Mouse (Mus musculus): Measurements from ENCODE around the gene Dlgap3. TPM values are rescaled to one million over a fixed set of nuclear protein-coding genes. Genes with fewer than 3 reads are reported as not detected.

The Dlgap3 gene
- 163 and 186 TPM in 2 replicates for polyA plus RNA-seq (2012; rRNA removed)

DNA sequence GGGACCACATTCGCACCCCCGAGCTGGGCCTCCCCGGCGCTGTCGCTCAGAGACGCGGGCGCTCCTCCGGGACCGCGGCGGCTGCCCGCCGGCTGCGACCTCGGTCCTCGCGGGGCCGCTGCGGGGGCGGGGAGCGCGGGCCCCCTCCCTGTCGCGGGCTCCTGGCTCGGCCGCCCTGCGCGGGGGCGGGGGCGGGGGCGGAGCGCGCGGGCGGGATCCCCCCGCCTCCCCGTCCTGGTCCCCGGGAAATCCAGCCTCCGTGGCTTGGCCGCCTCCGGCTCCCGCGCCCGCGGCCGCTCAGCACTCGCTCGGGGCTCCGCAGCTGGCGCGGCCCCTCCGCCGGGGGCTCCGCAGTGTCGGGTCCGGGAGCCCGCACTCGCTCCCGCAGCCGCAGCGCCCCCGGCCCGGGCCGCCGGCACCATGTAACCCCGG is at the start of gene Dlgap3:
Gene Dlgap3, plus strand, starts transcription at position 291 of the 432 bp plus-strand sequence.
- DNase-seq (ENCODE audit: extremely low spot score in 1 of 2, low spot score in 1 of 2) = no peak

DNA sequence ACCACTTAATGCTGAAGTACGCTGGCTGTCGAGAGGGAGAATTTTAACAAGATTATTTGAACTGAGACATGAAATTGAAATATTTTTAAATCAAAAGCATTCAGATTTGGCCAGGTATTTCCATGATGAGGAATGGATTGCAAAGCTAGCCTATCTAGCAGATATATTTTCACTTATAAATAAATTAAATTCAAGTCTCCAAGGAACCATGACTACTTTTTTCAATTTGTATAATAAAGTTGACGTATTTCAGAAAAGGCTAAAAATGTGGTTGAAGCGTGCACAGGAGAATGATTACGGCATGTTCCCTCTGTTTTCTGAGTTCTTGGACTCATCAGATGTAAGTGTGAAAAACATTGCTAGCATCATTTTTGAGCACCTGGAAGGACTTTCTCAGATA is 45.6 kb upstream of the Dlgap3 start, which contains the start of gene Tmem35b:
Gene Tmem35b, plus strand, starts transcription at position 301 of the 400 bp plus-strand sequence.
- no peak for DNase-seq (ENCODE audit: extremely low spot score in 1 of 2, low spot score in 1 of 2)

DNA sequence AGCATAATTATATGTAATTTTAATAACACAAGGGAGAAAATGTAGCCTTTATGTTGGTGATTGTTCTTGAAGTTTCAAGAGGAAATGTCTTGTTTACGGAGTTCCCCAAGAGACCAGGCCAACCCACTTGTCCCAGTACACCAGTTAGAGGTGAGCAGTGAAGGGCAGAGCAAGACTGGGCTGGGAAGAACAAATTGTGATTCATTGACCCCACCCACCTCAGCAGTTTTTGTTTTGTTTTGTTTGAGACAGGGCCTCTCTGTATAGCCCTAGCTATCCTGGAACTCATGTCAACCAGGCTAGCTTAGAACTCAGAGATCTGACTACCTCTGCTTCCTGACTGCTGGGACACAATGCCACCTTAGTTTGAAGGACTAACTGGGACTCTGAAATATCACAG is 44.7 kb upstream of the Dlgap3 start:
- DNase-seq (ENCODE audit: extremely low spot score in 1 of 2, low spot score in 1 of 2) = no peak

DNA sequence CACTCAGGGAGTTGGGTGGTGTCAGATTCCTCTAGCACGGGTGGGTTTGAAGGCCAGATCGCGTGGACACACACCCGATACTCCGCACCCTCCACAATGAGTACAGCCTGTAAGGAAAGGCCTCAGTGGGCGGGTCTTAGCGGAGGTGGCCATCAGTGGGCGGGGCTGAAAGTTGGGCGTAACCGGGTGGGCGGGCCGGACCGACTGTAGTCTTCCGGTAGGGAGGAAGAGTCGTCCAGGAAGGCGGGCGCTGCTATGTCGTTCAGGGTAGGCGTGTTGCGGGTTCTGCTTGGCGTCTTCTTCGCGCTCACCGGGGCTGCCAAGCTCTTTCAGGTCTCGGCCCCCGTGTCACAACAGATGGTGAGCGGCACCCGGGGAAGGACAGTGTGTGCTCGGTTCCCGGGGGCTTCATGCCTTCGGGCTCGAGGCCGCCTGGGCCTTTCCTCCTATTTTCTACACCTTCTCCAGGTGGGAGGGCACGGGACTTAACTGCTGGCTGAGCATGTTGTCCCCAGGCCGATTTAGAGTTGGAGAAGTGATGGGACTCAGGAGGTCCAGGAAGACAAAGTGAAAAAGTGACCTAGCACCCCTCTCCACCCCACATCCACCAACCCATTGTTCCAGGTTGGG is 43.1 kb upstream of the Dlgap3 start:
- peak; percentile 4 to 53 for DNase-seq (ENCODE audit: extremely low spot score in 1 of 2, low spot score in 1 of 2)

DNA sequence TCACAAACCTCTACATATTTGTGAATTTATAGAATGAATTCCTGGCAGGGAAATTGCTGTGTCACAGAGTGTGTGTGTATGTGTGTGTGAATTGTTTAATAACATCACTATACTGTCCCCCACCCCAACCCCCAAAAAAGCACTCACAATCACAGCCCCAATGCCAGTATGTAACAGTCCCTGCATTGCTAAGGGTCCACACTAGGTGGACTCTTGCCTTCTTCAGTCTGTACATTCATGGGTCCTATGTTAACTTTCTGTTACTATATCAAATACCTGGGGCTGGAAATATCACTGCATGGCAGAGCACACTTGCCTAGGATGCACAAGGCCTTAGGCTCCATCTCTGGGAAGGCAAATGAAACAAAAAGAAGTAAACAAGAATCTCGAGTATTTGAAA is 34.3 kb upstream of the Dlgap3 start:
- no peak for DNase-seq (ENCODE audit: extremely low spot score in 1 of 2, low spot score in 1 of 2)

DNA sequence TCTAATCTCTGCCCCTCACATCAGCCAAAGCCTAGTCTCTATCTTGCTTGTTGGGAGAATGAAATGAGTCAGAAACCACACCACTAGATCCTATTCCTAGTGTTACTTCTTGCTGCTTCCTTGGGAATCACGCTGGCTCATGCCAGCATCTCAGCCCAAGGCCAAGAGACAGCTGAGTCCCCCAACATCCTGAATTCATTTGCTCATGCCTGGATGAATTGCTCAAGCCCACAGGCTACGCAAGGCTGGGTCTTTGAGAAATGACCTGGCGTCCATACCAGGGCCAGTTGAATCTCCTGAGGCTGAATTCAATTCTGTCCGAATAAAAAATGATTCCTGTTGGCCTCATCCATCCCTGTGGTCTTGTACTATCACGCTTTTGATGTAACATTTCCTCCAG is 31.4 kb upstream of the Dlgap3 start:
- no peak for DNase-seq (ENCODE audit: extremely low spot score in 1 of 2, low spot score in 1 of 2)

DNA sequence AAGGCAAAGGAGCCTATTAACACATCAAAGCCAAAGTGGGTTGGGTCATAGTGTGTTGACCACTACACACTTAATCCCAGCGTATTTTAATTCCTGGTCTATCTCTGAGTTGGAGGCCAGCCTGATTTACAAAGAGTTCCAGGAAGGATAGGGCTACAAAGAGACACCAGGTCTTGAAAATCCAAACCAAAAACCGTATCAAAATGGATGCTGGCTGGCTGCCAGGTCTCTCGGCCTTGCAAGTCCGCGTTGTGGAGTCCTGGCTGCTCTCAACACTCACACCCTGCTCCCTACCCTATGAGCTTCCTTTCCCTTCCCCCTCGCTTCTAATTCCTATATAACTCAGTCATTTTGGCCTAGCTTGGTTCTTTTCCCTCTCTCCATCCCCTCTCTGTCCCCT is 30.5 kb upstream of the Dlgap3 start:
- DNase-seq (ENCODE audit: extremely low spot score in 1 of 2, low spot score in 1 of 2) = no peak

DNA sequence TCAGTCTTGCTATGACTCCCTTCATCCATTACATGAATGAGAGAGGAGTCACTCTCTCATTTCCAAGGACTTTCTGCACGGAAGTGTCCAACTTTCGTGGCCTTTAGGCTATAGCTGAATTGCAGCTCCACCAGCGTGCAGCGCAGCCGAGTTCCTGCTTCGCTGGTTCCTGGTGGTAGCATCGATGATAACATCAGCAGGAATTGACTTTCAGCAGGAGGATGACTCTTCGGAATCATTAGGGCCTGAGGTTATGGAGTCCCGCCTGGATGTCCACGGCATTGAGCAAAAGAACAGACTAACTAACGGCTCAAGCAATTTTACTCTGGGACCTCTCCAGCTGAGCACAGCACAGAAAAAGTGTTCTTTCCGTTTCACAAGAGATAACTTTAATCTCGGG is 19.0 kb upstream of the Dlgap3 start:
- no peak for DNase-seq (ENCODE audit: extremely low spot score in 1 of 2, low spot score in 1 of 2)

DNA sequence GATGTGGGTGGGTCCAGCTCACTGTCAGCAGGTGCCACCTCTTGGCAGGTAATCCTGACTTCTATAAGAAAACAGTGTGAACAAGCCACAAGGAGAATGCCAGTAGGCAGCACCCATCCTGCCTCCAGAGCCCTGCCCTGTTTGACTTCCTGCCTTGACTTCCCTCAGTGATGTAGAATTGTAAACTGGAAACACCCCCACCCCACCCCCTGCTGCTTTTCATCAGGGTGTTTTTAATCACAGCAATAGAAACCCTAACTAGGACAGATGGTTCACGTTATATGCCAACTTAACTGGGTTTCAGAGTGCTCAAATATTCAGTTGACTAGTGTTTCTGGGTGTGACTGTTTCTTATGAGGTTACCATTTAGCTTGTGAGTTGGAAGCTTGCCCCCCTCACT is 15.7 kb upstream of the Dlgap3 start:
- DNase-seq (ENCODE audit: extremely low spot score in 1 of 2, low spot score in 1 of 2) = no peak

DNA sequence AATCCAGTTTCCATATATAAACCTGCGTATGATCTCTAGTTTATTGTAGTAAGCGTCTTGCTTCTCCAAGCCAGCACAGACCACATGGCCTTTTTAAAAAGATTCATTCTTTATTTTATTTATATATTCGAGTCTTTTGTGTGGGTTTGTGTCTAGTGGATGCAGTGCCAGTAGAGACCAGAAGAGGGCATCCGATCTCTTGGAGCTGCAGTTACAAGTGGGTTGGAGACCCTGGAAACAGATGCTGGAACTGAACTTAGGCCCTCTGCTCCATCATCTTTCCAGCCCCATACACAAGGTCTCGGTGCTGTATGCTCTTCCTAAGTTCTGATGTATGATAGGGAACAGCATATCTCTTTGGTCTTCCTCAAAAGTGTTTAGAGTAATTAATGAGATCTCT is 13.2 kb upstream of the Dlgap3 start:
- DNase-seq (ENCODE audit: extremely low spot score in 1 of 2, low spot score in 1 of 2) = no peak

DNA sequence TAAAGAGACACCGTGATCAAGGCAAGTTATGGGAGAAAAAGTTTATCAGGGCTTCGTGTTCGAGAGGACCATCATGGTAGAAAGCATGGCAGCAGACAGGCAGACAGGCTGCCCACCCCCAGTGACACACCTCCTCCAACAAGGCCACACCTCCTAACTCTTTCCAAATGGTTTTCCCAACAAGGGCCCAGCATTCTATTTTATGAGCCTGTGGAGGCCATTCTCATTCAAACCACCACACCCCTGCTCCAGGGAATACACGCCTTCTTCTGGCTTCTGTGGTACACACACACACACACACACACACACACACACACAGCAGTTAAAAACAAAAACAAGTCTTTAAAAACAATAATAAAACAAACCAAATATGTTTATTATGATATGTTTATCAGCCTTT is 11.3 kb upstream of the Dlgap3 start:
- no peak for DNase-seq (ENCODE audit: extremely low spot score in 1 of 2, low spot score in 1 of 2)

DNA sequence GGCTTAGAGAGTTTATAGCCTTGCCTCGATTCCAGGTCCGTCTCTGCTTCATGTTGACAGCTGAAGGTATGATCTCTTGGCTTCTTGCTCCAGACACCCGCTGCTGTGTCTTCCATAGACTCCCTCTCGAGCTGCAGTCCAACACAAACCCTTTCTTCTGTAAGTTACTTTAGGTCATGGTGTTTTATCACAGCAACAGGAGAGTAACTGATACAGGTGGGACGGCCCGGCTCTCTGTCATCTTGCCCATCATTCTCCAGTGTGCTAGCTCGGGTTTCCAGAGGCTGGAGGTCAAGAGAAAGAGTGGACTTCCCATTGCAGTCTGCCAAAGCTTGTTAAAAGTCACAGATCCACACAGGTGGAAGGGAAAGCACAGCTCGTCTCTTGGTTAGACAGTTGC is 5.1 kb upstream of the Dlgap3 start:
- no peak for DNase-seq (ENCODE audit: extremely low spot score in 1 of 2, low spot score in 1 of 2)

DNA sequence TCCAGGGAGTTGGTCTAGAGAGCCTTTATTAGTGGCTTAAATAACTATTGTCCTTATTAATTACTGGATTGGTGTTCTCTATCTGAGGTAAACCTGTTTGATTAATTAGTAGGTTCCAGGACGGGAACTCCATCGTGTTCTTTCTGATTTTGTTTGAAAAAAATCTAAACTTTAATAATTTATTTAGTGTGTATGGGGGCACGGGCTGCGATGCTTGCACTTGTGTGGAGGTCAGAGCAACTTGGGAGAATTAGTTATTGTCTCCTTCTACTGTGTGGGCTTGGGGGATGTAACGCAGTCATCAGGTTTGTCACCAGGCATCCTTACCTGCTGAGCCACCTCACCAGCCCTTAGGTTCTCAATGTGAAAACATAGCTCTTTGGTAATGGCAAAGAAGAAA is 1.9 kb upstream of the Dlgap3 start:
- DNase-seq (ENCODE audit: extremely low spot score in 1 of 2, low spot score in 1 of 2) = no peak

DNA sequence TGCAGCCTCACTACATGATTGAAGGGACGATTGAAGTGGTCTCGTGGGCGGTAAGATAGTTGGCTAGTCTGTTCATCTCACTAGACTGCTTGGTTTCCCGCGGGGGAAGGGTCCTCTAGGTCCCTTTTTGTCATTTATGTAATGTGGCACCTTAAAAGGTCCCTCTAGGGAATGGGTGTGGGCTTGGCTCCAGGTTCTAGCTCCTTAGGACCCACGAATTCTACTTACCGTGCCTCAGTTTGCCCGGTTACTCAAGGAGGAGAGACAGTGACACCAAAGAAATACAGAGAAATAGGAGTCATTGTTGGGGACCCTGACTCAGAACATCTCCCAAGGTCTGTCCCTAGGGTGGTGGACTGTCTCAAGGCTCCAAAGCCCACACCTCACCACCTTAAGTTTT is 1.3 kb upstream of the Dlgap3 start:
- DNase-seq (ENCODE audit: extremely low spot score in 1 of 2, low spot score in 1 of 2) = no peak

DNA sequence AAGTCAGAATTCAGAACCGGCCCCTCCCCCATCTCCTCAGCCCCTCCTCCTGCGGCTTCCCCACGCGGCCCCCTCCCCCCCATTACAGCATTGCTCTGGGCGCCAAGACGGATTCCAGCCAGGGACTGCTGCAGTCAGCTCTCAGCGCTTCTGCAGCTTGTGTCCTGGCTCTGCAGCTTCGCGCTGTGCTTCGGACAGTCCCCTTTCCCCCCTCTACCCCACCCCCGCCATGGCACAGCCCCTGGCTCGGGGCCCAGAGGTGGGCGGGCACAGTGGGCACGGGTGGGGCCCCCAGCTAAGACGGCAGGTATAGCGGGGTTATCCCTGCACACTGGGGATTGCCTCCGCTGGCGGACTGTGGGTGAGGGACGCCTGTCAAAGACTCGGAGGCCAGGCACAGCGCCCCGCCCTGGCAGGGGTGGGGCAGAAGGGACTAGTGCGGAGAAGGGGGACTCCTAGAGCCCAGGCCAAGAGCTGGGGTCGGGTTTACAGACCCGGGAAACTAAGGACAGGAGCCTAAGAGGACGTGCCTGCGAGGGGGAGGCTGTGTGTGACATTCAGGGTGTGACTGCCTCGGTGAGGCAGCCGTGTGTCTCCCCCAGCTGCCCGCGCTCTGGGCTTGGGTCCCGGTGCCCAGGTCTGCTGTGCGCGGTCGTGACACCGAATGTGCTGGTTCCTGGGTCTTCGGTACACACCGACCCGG is 642 bp upstream of the Dlgap3 start:
- no peak for DNase-seq (ENCODE audit: extremely low spot score in 1 of 2, low spot score in 1 of 2)

DNA sequence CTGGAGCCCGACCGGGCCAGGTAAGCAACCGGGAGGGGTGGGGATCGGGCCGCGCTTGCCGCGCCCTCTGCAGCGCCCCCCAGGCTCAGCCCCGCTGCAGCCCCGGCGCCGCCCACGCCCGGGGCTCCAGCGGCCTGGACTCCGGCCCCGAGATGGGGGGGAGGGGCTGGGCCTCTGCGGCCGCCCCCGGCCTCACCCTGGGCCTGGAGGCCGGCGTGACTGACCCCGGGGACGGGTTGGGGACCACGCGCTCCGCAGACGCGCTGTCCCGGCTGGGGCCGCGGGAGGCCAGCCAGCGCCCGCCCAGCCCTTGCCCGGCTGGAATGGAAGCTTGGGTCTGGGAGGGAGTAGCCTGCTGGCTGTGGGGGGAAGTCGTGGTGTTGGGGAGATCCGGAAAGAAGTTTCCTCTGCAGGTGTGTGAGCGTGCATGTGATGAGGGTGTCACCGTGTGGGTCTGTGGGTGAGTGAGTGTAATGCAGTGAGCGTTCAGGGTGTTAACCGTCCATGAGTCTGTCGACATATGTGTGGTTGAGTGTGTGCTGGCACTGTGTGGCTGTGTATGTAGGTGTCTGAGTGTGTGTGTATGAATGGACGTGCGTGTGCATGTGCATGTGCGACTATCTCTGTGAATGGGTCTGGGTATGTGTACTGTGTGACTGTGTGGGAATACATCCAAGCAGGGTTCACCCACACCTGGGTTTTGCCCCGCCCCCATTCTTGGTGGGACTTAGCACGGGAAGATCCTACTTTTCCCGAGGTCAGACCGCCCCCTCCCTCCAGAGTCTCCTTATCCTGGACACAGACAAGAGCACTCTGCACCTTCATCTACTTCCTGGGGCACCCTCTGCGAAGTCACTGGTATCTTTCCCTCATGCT is 580 bp downstream of the Dlgap3 start:
- DNase-seq (ENCODE audit: extremely low spot score in 1 of 2, low spot score in 1 of 2) = peak in 1 of 2 experiments; percentile 54

DNA sequence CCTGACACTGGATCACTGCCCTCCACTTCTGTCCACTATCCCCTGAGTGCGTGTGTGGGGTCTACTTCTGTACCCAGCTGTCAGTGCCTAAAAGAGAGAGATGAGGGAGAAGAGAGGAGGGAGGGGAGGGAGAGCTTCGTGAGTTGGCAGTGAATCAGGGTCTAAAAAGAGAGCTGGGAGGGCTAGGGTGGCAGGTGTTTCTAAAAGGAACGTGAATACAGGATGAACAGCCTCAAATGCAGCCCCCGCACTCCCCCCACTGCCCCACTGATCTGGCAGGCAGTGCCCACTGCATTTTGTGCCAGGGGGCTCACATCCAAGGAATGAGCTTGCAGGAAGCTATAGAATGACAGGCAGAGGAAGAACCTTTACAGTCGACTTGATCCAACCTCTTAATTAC is 1.9 kb downstream of the Dlgap3 start:
- DNase-seq (ENCODE audit: extremely low spot score in 1 of 2, low spot score in 1 of 2) = peak; percentile 59 to 86

DNA sequence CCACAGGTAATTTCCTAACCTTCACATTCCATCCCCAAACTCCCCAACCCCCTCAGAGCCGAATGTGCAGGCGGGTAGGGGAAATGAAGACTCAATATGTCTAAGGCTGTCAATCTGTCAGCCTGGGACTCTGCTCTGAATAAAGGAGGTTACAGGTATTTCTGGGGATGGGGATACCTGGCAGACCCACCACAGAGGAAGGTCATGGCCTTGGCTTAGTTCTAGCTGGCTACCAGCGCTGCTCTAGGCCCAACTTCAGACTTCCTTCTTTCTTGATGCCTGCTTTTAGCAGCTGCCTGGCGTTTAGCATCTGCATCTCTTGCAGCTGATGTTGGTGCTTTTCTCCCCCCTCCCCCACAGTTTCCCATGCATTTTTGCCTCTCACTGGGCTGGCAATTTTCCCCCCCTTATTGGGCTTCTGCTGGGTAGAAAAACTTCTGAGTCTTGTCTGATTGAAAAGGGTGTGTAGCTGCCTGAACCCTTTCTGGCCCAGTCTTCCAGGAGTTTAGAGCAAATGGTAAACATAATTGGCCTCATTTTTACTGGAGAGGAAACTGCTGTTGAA is 2.4 kb downstream of the Dlgap3 start:
- no peak for DNase-seq (ENCODE audit: extremely low spot score in 1 of 2, low spot score in 1 of 2)

DNA sequence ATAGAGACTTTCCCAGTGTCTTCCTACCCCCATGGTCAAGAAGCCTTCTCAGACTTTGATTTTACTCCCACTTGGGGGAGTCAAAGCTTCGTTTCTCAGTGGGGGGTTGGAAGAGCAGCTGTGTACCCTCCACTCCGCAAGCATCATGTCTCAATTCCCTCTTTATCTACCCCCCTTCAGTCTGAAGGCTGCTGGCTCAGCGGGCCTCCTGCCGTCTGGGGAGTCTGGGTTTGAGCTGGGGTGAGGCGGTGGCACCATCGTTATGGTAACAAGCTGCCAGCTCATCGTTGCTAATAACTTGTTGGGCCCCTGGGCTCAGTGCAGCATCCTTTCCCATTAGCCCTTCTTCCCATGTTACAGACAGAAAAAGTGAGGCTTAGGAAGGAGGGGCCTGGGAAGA is 3.1 kb downstream of the Dlgap3 start:
- DNase-seq (ENCODE audit: extremely low spot score in 1 of 2, low spot score in 1 of 2) = no peak

DNA sequence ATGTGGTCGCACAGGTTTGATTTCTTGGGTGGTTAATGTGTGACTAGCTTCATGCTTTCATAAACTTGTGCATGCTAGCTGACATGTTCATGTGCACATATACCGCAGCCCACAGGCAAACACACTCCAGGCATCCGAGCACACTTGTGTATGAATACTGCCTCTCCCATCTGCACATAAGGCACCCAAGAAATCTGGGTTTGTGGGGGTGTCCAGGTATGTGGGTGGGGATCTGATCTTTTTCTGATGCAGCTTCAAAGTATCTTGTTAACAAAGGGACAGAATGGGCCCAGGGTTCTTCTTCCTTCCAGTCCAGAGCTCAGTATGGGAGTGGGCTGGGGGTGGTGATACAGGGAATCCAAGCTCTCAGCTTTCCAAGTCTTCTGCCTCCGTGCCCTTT is 3.6 kb downstream of the Dlgap3 start:
- DNase-seq (ENCODE audit: extremely low spot score in 1 of 2, low spot score in 1 of 2) = peak in 1 of 2 experiments; percentile 76

DNA sequence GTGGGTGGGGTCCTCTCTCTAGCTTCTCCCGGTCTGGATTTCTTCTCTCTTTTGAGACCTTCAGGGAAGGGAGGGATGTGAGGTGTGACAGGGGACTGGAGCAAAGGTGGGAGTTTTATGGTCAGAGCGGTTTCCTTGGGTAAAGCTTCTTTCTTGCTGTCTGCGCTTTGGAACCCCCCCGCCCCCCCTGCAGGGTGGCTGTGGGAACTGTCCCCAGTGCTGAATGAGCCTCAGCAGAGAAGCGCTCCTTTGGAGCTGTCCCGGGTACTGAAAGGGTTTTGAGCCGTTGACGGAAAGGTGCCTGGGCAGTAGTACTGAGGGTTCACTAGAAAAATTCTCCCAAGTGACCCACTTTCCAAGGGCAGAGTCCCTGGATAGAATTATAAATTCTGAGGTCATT is 4.5 kb downstream of the Dlgap3 start:
- no peak for DNase-seq (ENCODE audit: extremely low spot score in 1 of 2, low spot score in 1 of 2)

Measured in frontal cortex, adult 2 months (tissue).